Mouse (Mus musculus) neural tube, embryonic 11.5 days (tissue): ENCODE data around the gene Vwa5b2. TPM values are rescaled to one million over a fixed set of nuclear protein-coding genes. Genes with fewer than 3 reads are reported as not detected.

Experiments used
- ATAC-seq: fragments of 200-750 bp; cut with Nextera tagmentation; 2 replicates; pipeline ENCODE4 v1.8.0; 2017; ENCODE audit warnings: moderate number of reproducible peaks, mild to moderate bottlenecking, moderate TSS enrichment, moderate library complexity; ENCODE audit not compliant: insufficient read depth, low FRiP score, low TSS enrichment
- DNase-seq: peaks from one replicate; pipeline ENCODE4 v3.0.0-alpha.2; 2015; ENCODE audit warnings: low spot score
- H3K27ac ChIP-seq: fragments of 300-500 bp; sonication (generic); 2 replicates; pipeline ENCODE4 v1.5.1; 2014; ENCODE audit warnings: low read depth, mild to moderate bottlenecking, low read length
- H3K27me3 ChIP-seq: fragments of 300-500 bp; sonication (generic); 2 replicates; pipeline ENCODE4 v1.6.1; 2014; ENCODE audit warnings: mild to moderate bottlenecking, low read length, mixed read lengths; ENCODE audit not compliant: control insufficient read depth, insufficient read depth
- H3K36me3 ChIP-seq: fragments of 300-500 bp; sonication (generic); 2 replicates; pipeline ENCODE4 v1.6.1; 2014; ENCODE audit warnings: mild to moderate bottlenecking, low read length, moderate library complexity, mixed read lengths; ENCODE audit not compliant: control insufficient read depth, insufficient read depth
- H3K4me1 ChIP-seq: fragments of 300-500 bp; sonication (generic); 2 replicates; pipeline ENCODE4 v1.6.1; 2014; ENCODE audit warnings: low read length, mixed read lengths; ENCODE audit not compliant: control insufficient read depth, insufficient read depth
- H3K4me2 ChIP-seq: fragments of 300-500 bp; sonication (generic); 2 replicates; pipeline ENCODE4 v1.6.1; 2014; ENCODE audit warnings: low read depth, mild to moderate bottlenecking, moderate library complexity
- H3K4me3 ChIP-seq: fragments of 300-500 bp; sonication (generic); 2 replicates; pipeline ENCODE4 v1.5.1; 2014; ENCODE audit warnings: low read depth, low read length
- H3K9ac ChIP-seq: fragments of 300-500 bp; sonication (generic); 2 replicates; pipeline ENCODE4 v1.6.1; 2014; ENCODE audit warnings: mild to moderate bottlenecking, low read length
- H3K9me3 ChIP-seq: fragments of 300-500 bp; sonication (generic); 2 replicates; pipeline ENCODE4 v1.6.1; 2016; ENCODE audit warnings: low read length; ENCODE audit not compliant: control insufficient read depth
- WGBS: fragments of 180-500 bp; shearing (Covaris S2); extraction: QIAGEN DNeasy Blood & Tissue Kit; methylation state at CpG from one replicate; pipeline ENCODE4 v1.1.7; 2014; 5-methylcytosine and 5-hydroxymethylcytosine counted together
- polyA plus RNA-seq: library from polyadenylated mRNA; unstranded; fragments of >200 nt; fragmentation: Nextera tagmentation; extraction: Ambion mirVana; gene quantifications from 2 replicates; pipeline ENCODE4 v1.2.1, GENCODE M21; 2014

Gene Vwa5b2
- polyA plus RNA-seq, 1 experiment from 2014 or later = 4.3 TPM

DNA sequence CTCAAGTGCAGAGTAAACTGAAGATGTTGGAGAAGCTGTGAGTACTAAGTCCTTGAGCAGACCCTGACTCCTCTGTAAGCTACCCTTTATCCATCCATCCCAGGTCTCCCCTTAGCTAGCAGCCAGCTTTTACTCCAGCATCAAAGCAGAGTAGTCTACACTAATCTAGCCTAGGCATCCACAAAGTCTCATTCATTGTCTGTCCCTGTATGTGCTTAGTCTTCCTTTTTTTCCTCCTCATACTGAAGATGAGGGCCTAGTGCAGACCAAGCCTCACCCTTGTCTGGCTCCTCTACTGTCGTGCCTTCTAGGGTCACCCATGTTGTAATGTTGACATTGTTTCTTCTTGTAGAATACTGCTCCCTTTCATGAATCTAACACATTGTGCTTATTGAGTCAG, 36.7 kb upstream of the Vwa5b2 start:
- H3K27me3 ChIP-seq = no peaks in the 10 kb centered on the region
- WGBS = 91% methylated on average over 1 of the region's 1 CpGs
- no peak overlapping the region for H3K9ac ChIP-seq
- no peak overlapping the region for H3K4me2 ChIP-seq
- H3K36me3 ChIP-seq = peaks cover 18% of the 10 kb centered on the region
- H3K27ac ChIP-seq = no peak overlapping the region
- H3K4me1 ChIP-seq = peaks cover 6% of the 10 kb centered on the region; the same call in 1 of the 2 replicates
- DNase-seq (no peak), ATAC-seq (no peak)
- H3K9me3 ChIP-seq = no peaks in the 10 kb centered on the region
- no peak overlapping the region for H3K4me3 ChIP-seq

DNA sequence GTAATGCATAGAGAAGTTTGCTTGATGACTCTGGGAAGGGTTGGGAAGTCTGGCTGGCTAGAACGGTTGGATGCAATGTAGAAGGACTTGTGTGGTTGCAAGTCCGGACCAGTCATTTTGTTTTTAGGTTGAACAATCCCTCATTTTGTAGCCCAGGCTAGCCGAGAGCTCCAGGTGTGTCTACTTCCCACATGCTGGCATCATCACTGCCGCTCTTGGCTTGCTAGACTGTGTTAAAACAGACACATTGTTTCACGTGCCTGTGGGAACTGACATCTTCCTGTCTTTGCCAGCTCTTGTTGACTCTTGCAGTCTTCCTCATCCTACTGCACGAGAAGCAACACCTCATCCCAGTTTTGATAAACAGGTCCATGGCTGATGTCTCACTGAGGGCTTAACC, 34.3 kb upstream of the Vwa5b2 start:
- Histone ChIP-seq H3K27ac (no peak overlapping the region), H3K9me3 (no peaks in the 10 kb centered on the region), H3K4me3 (no peak overlapping the region), H3K4me1 (no peaks in the 10 kb centered on the region), H3K36me3 (peaks cover 30% of the 10 kb centered on the region), H3K9ac (no peak overlapping the region), H3K4me2 (no peak overlapping the region), H3K27me3 (no peaks in the 10 kb centered on the region)
- DNase-seq (no peak), ATAC-seq (no peak)
- 95% methylated on average over 6 of the region's 6 CpGs for WGBS

DNA sequence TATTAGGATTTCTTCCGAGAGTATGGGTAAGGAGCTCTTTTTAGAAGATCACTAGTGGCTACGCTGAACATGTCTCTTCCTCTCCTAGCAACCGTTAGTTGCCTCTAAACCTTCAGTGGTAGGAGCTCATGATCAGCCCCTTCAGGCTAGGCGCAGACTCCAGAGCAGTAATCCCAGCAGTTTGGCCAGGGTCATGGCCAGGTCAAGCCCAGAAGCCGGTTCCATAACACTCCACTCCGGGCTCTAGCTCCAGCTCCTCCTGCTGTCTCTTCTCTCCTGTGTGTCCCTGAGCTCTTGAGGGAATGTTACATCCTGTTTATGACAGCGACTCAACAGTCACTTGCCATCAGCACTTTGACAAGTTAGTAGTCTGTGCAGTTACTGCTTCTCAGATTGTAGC, 31.9 kb upstream of the Vwa5b2 start:
- Histone ChIP-seq H3K4me2 (no peak overlapping the region), H3K27me3 (no peaks in the 10 kb centered on the region), H3K27ac (no peak overlapping the region), H3K36me3 (peaks cover 31% of the 10 kb centered on the region), H3K4me3 (no peak overlapping the region), H3K9ac (no peak overlapping the region), H3K4me1 (no peaks in the 10 kb centered on the region), H3K9me3 (no peaks in the 10 kb centered on the region)
- no peak for DNase-seq
- WGBS = 80% methylated on average over 7 of the region's 7 CpGs
- no peak for ATAC-seq

DNA sequence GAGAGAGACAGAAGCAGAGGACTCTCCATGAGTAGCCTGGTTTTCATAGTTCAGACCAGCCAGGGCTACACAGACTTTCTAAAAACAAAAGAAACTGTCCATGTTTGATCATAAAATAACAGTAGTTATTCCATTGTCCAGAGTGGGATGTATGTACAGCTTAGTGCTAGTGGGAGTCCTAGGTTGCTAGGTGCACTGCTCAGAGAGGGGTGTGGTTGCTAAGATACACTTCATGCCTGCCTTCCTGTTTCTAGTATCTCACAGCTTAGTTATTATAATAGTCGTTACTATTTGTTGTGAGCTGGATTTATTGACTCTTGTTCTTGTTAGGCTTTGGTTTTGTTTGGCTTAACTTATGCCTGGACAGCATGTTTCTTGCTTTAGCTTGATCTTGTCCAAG, 24.2 kb upstream of the Vwa5b2 start:
- H3K4me1 ChIP-seq = no peaks in the 10 kb centered on the region
- H3K36me3 ChIP-seq = peaks cover 11% of the 10 kb centered on the region
- no peaks in the 10 kb centered on the region for H3K27me3 ChIP-seq
- DNase-seq (no peak), ATAC-seq (no peak)
- WGBS = 74% methylated on average over 1 of the region's 1 CpGs
- no peak overlapping the region for H3K4me2 ChIP-seq
- no peak overlapping the region for H3K27ac ChIP-seq
- no peaks in the 10 kb centered on the region for H3K9me3 ChIP-seq
- H3K9ac ChIP-seq = no peak overlapping the region
- H3K4me3 ChIP-seq = no peak overlapping the region

DNA sequence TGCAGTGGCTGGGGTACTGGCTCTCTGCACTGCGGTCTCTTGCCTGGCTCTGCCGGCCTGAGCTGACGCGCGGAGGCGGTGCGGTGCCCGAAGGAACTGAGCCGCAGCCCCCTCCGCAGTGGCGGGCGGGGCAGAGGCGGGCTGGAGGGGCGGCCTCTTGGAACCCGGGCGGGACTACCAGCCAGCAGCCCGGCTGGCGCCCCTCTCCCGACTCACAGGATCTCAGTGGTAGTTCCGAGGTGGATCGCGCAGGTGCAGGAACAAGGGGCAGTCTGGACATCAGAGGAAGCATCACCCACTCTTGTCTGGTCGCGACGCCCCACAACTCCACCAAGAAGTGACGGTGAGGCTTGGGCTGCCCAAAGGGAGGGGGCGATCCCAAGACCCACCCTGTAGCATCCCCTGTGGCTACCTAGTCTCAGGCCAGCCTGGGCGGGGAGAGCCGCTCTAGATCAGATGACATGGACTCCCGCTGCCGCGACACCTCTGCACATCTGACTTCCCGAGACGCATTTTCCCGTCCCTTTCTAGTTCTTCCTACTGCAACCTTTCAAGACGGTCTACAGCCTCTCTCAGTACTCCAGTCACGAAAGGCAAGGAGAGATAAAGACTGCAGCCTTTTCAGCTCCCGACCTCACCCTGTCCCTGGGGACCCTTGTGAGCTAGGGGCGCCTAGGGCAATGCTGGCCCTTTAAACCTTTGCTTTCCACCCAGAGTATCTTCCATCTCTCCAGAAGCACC, 838 bp downstream of the Vwa5b2 start:
- peaks cover 51% of the 10 kb centered on the region for H3K27me3 ChIP-seq
- ATAC-seq = peak; percentile 76

DNA sequence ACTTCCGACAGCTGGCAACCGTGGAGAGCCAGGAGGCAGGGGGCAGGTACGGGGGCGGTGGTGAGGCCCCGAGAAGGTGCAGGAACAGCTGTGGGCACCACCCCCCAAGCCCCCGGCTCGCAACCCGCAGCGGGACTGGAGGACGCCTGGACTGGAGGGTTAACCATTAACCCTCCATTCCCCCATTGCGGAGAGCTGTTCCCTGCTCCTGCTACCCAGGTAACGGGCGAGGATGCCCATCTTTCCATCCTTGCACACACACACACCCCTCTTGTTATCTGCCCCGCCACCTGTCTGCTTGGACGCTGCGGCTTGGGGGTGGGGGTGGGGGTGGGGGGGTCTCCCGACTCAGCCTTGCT, 1.4 kb downstream of the Vwa5b2 start:
- H3K27ac ChIP-seq = no peak overlapping the region
- peak overlapping the region; percentile 83 for H3K4me2 ChIP-seq
- no peaks in the 10 kb centered on the region for H3K9me3 ChIP-seq
- H3K9ac ChIP-seq = peak overlapping the region; percentile 48; the same call in 1 of the 2 replicates
- ATAC-seq (0 out of 2 replicates have a peak, but pooled peaks have one; percentile 21), DNase-seq (no peak)
- no peaks in the 10 kb centered on the region for H3K36me3 ChIP-seq
- WGBS = 2% methylated on average over 17 of the region's 17 CpGs
- 0 out of 2 replicates have a peak, but pooled peaks cover 4% of the 10 kb centered on the region for H3K4me1 ChIP-seq
- H3K4me3 ChIP-seq = peak overlapping the region; percentile 46
- peaks cover 51% of the 10 kb centered on the region for H3K27me3 ChIP-seq

More for the DNA sequence above, 838 bp downstream of the Vwa5b2 start:
- H3K27ac ChIP-seq = no peak overlapping the region
- peak; percentile 68 for DNase-seq
- peak overlapping the region; percentile 83 for H3K4me2 ChIP-seq
- peak overlapping the region; percentile 46 for H3K4me3 ChIP-seq
- H3K9me3 ChIP-seq = no peaks in the 10 kb centered on the region
- under 1% methylated on average over 38 of the region's 39 CpGs for WGBS
- H3K36me3 ChIP-seq = no peaks in the 10 kb centered on the region
- 0 out of 2 replicates have a peak, but pooled peaks cover 4% of the 10 kb centered on the region for H3K4me1 ChIP-seq
- peak overlapping the region; percentile 48 for H3K9ac ChIP-seq

DNA sequence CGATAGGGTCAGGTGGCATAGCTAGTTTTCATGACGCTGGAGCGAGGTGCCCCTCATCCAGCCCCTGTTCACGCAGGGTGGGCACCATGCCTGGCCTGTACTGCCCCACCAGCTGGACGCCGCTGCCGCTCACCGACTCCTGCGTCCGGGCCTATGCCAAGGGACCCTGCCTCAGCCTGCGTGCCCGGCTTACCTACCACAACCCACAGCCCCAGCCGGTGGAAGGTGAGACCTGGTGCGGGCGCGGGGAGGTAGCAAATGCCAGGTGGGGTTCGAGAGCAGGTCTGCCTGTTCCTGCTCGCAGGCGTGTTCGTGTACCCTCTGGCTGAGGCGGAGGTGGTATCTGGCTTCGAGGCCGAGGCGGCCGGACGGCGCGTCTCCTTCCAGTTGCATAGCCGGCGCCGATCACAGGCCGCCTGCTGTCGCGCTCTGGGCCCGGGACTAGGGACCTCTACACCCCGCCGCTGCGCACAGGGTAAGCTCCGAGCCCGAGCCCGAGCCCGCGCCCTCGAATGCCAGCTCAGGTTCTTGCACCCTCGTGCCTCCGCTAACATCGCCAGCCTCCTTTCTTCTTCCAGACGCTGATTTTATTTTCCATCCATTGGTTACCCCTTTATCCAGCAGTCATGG, 1.9 kb downstream of the Vwa5b2 start:
- ATAC-seq (no peak; the same call in 1 of the 2 replicates), DNase-seq (no peak)
- H3K4me3 ChIP-seq = peak overlapping the region; percentile 46; the same call in 1 of the 2 replicates
- 0 out of 2 replicates have a peak, but pooled peaks cover 4% of the 10 kb centered on the region for H3K4me1 ChIP-seq
- peaks cover 51% of the 10 kb centered on the region for H3K27me3 ChIP-seq
- WGBS = 4% methylated on average over 46 of the region's 48 CpGs
- no peak overlapping the region for H3K9ac ChIP-seq
- no peaks in the 10 kb centered on the region for H3K36me3 ChIP-seq
- peak overlapping the region; percentile 83 for H3K4me2 ChIP-seq
- H3K9me3 ChIP-seq = no peaks in the 10 kb centered on the region
- H3K27ac ChIP-seq = no peak overlapping the region

DNA sequence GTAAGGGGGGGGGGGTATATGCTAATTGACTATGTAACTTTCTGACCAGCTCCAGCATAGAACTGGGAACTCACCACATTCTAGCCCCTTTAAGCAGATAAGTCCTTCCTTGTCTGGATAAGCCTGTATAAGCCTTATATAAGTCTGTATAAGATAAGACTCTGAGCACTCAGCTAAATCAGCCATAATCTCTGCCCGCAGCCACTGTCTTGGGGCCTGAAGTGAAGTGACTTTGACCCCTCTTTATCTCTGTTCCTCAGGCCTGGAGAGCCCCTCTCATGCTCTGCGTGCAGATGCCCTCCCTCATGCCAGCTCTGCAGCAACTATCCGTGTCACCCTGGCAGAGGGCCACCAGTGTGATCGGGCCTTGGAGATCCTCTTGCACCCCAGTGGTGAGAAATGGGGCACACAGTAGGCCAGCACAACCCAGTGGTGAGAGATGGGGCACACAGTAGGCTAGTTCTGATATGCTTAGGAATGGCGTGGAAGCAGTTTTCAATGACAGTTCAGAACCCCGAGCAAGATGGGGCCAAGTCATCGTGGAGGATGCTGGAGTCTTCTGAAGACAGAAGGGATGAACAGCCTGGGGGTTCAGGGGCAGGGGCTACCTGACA, 5.9 kb downstream of the Vwa5b2 start:
- Histone ChIP-seq H3K36me3 (no peaks in the 10 kb centered on the region), H3K27me3 (peaks cover 32% of the 10 kb centered on the region), H3K4me1 (0 out of 2 replicates have a peak, but pooled peaks cover 4% of the 10 kb centered on the region), H3K4me3 (no peak overlapping the region), H3K27ac (no peak overlapping the region), H3K9me3 (no peaks in the 10 kb centered on the region), H3K9ac (no peak overlapping the region), H3K4me2 (no peak overlapping the region)
- ATAC-seq (no peak), DNase-seq (no peak)
- WGBS = 82% methylated on average over 7 of the region's 7 CpGs
